Mouse (Mus musculus): ENCODE results near the gene Scgb1a1. TPM values are rescaled to one million over a fixed set of nuclear protein-coding genes. Genes with fewer than 3 reads are reported as not detected.
"Not testable (repeated sequence)": the region's sequence is repeated elsewhere in the genome, so short reads cannot be mapped to it uniquely, and the experiment has no call there.

Scgb1a1 gene
- total RNA-seq, 2 experiments from 2014 or later = not detected

DNA sequence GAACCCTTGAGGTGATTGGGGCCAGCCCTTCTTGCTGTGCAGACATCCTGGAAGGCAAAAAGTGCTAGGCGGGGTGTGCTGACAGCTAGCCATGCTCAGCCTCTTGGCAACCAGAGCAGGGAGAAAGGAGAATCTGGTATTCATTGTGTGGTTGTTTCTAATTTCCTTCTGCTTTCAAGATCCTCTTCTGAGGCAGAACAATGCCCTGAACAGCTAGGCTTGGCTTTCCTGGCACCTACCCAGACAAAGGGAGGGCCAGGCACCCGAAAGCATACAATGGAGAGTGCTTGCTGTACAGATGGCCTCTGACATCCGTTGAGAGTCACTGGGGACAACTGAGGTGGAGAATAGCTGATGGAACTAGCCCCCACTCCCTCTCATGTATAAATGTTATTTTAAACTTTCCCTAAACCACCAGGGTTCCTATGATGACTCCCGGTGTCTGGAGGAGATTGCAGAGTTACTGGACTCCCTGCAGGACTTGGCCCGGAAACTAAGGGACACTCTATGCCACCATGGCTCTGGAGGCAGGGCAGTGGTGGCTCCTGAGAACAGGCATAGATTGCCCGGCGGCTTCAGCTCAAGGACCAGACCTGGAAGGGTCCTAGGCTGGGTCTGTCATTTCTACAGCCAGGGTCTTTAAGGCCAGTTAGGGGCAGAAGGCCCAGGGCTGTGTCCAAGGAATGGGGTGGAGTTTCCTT, 16.2 kb downstream of the Scgb1a1 start:
- no peak for ATAC-seq (replicated peaks; ENCODE audit: low FRiP score, low TSS enrichment, poor library complexity, severe bottlenecking)

- no peak for ATAC-seq (replicated peaks; ENCODE audit: low FRiP score, low TSS enrichment, poor library complexity, severe bottlenecking)
Observed at GRCm38 (mm10) chr19:9070316-9070715, 17.4 kb downstream of the Scgb1a1 start.

- ATAC-seq (replicated peaks; ENCODE audit: low FRiP score, low TSS enrichment, poor library complexity, severe bottlenecking) = 0 out of 2 replicates have a peak, but pooled peaks have one; percentile 23
Observed at GRCm38 (mm10) chr19:9069687-9070307, 18.0 kb downstream of the Scgb1a1 start.

DNA sequence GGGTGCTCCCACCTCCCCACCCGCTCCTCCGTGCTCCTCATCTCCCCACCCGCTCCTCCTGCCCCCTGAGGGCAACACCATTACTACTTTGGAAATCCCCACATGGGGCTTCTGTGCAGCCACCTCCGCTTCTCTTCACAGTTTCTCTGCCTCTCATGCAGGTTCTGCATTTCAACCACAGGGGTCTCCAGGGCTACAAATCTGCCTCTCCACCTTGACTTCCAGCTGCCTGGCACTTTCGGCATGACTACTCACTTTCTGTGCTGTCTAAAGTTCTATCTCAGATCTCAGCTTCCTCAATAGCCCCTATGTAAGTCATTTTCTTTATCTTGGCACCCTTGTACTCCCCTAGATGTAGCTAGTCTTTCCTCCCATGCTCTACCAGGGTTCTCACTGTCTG, 20.5 kb downstream of the Scgb1a1 start:
- ATAC-seq (replicated peaks; ENCODE audit: low FRiP score, low TSS enrichment, poor library complexity, severe bottlenecking) = no peak

DNA sequence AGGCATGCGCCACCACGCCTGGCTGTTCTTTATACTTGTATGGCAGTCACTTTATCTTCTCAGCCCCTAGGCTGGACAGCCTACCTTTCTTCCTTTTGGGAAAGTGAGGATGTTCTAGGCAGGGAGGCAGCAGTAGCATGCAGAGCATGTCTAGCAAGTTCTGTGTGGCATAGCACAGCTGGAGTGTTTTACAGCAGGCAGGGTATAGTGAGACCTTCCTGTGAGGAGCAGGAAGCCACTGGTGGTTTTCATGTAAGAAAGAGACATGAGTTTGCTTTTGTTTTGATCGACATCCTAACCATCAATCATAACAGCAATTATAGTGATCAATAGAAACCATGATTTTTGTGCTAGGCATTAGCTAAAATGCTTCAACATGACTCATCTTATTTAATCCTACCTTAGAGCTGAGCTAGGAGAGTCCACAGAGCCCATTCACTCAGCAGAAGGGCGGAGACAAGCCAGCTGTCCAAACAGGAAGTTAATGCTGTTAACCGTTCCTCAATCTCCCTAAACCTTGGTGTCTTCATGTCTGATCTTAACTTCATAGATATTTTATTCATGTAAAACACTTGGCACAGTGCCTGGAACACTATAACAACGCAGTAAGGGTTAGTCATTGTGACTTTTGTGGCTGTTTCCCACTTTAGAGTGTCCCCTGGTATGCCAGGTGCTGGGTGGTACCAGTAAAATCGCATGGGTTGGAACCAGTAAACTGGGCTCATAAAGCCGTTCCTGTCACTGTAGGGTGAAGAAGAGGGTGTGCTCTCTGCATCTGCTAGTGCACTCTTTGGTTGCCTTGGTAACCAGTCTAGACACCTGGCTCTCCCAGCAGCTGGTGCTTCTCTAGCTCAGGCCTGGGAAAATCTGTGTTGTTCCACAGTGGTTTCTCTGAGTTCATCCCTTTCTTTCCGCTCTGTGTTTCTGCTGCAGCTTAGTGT, 21.9 kb downstream of the Scgb1a1 start:
- peak; percentile 72 for ATAC-seq (replicated peaks; ENCODE audit: low FRiP score, low TSS enrichment, poor library complexity, severe bottlenecking)

DNA sequence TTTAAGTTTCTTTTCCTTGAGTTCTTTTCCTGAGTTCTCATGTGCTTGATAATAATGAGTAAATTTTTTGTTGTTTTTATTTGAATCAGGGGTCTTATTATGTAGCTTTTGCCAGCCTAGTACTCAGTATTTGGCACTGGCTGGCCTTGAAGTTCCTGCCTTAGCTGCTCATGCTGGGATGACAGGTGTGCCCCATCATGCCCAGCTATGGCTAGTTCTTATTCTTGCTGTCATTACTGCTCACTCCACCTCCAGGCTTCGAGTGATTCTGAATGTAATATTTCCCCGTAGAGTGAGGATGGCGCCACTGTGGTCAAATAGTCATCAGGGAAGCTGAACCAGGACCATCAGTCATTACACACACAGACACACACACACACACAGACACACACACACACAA, 23.9 kb downstream of the Scgb1a1 start:
- no peak for ATAC-seq (replicated peaks; ENCODE audit: low FRiP score, low TSS enrichment, poor library complexity, severe bottlenecking)

GRCm38 (mm10) chr19:9062822-9063221, 24.9 kb downstream of the Scgb1a1 start:
- no peak for ATAC-seq (replicated peaks; ENCODE audit: low FRiP score, low TSS enrichment, poor library complexity, severe bottlenecking)

DNA sequence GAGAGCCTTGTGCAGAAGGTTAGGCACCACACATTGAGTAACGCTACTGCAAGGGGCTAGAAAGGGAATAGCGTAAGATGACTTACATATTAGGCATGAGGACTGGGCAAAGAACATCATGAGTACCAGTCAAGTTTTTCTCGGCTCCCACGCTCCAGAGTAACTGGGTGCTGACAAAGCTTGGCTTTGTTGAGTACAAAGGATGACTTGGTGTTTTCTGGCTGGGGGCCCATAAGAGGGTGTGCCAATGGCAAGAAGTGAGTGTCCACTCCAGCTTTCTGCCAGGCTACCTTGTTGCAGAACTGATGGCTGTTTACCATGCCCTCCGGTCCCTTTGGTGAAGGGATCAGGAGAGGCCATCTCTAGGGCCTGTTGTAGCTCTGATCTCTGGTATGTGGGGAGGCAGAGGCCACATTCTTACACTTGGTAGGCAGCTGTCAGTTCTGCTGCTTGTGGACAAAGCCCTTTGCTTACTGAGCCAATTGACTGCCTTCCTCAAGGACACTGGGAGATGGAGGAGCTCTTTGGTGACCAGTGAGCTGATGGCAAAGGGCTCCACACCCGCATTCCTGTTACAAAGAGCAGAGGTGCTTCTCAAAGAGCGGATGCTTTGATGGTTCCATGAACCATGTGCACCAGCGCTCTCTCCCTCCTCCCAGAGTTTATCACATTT, 26.4 kb downstream of the Scgb1a1 start:
- ATAC-seq (replicated peaks; ENCODE audit: low FRiP score, low TSS enrichment, poor library complexity, severe bottlenecking) = no peak

DNA sequence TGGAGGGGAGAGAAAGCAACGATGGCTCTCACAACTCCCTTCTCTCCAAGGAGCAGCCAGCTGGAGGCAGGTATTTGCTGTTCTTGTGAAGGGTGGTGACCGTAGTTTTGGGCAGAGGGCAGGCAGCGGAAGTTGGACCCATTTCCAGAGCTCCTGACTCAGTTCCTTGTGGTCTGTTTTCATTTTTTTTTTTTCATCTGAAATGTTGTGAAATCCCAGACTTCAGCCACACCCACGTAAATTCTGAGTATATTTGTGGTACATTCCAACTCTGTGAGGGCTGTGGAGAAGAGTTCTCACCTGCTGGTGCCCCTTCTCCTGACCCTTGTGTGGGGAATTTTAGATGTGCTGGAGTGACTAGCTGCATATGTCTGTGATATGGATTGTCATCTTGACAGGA, 27.7 kb downstream of the Scgb1a1 start:
- ATAC-seq (replicated peaks; ENCODE audit: low FRiP score, low TSS enrichment, poor library complexity, severe bottlenecking) = no peak

- no peak for ATAC-seq (replicated peaks; ENCODE audit: low FRiP score, low TSS enrichment, poor library complexity, severe bottlenecking)
Observed at GRCm38 (mm10) chr19:9059391-9059790, 28.4 kb downstream of the Scgb1a1 start.

GRCm38 (mm10) chr19:9058944-9059343, 28.8 kb downstream of the Scgb1a1 start:
- no peak for ATAC-seq (replicated peaks; ENCODE audit: low FRiP score, low TSS enrichment, poor library complexity, severe bottlenecking)

GRCm38 (mm10) chr19:9058331-9058884, 29.4 kb downstream of the Scgb1a1 start:
- ATAC-seq (replicated peaks; ENCODE audit: low FRiP score, low TSS enrichment, poor library complexity, severe bottlenecking) = no peak

DNA sequence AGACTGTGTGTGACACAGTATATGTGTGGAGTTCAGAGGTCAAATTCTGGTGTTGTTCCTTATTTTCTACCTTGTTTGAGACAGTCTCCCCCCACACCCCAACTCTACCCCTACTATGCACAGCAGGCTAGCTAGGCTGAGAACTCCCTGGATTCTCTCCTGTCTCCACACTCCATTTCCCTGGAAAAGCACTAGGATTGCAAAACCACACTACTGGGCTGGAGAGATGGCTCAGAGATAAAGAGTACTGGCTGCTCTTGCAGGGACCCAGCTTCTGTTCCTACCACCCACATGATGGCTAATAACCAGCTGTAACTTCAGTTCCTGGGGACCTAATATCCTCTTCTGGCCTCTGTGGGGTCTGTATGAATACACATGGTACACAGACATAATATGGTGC, 30.1 kb downstream of the Scgb1a1 start:
- no peak for ATAC-seq (replicated peaks; ENCODE audit: low FRiP score, low TSS enrichment, poor library complexity, severe bottlenecking)

DNA sequence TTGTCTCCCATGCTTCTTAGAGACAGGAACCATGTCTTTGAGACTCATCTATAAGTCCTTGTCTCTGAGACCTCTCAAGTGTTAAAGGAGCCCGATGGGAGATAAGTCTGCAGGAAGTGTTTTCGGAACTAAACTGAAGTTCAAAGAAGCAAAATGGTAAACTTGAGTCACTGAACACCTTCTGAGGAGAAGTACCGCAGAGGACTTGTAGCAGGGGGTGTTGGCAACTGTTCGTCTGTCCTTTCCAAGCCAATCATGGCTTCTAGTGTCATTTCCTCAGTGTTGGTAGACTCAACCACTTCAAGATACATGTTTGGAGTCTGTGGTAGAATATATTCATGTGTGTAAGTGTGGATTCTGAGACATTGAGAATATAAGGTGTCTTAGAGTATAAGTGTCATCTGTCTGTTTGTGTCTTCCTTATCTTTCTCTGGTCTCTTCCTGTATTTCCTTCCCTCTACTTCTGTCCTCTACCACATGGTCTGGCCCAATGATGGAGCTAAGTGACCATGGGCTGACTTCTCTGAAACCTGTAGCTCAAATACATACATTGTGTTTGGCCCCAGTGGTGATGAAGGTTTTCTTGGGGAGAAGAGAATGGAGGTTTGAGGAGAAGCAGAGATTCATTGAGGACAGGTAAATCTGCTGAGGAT, 31.9 kb downstream of the Scgb1a1 start:
- no peak for ATAC-seq (replicated peaks; ENCODE audit: low FRiP score, low TSS enrichment, poor library complexity, severe bottlenecking)

DNA sequence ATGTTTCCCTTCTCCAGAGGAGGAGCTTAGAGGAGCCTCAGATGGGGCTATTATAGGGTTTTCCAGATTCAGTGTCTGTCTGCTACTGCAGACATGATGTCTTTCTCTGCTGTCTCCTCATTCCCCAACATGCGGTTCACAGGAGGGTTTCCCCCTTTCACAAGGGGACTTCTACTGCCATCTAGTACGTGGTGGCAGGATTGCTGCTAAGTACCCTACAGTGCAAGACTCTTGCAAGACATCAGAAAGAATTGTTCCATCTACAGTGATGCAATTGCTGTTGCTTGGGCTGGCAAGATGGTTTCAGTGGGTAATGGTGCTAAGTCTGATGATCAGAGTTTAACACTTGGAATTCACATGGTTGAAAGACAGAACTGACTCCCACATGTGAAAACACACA, 32.6 kb downstream of the Scgb1a1 start:
- ATAC-seq (replicated peaks; ENCODE audit: low FRiP score, low TSS enrichment, poor library complexity, severe bottlenecking) = no peak

- ATAC-seq (replicated peaks; ENCODE audit: low FRiP score, low TSS enrichment, poor library complexity, severe bottlenecking) = peak; percentile 60
Observed at GRCm38 (mm10) chr19:9052803-9053431, 34.8 kb downstream of the Scgb1a1 start.

GRCm38 (mm10) chr19:9051985-9052384, 35.8 kb downstream of the Scgb1a1 start:
- ATAC-seq (replicated peaks; ENCODE audit: low FRiP score, low TSS enrichment, poor library complexity, severe bottlenecking) = not testable (repeated sequence)

All from megakaryocyte-erythroid progenitor cell, adult 5-6 weeks (primary cell).